Mouse (Mus musculus) right cerebral cortex, adult 2 months (tissue): Measurements from ENCODE around the gene Klrb1b.
A peak's percentile ranks its signal among the peaks of the same experiment; 100 is the strongest.

Experiments
- DNase-seq, 2 experiments: peaks; one replicate each; pipeline ENCODE4 v3.0.0; 2021 to 2022; ENCODE audit warnings: low spot score in 2 of 2

The Klrb1b gene

GRCm38 (mm10) chr6:128826132-128826531 lies at the start of gene Klrb1b, which contains the start of gene Gm44511:
TSS of gene Klrb1b (minus strand) at chr6:128826331.
TSS of gene Gm44511 (minus strand) at chr6:128826315.
- no peak for DNase-seq

GRCm38 (mm10) chr6:128871910-128872610 lies 45.9 kb upstream of the Klrb1b start:
- DNase-seq, result no peak

GRCm38 (mm10) chr6:128868861-128869260 lies 42.7 kb upstream of the Klrb1b start:
- DNase-seq, result no peak

GRCm38 (mm10) chr6:128857976-128858375 lies 31.8 kb upstream of the Klrb1b start:
- no peak for DNase-seq

- DNase-seq, result peak in 1 of 2 experiments; percentile 26
These were observed 30.1 kb upstream of the Klrb1b start for GRCm38 (mm10) chr6:128856250-128856649.

GRCm38 (mm10) chr6:128855477-128855876 lies 29.3 kb upstream of the Klrb1b start:
- DNase-seq, result no peak

- no peak for DNase-seq
These were observed 28.8 kb upstream of the Klrb1b start for GRCm38 (mm10) chr6:128854895-128855294.

GRCm38 (mm10) chr6:128854024-128854820 lies 28.1 kb upstream of the Klrb1b start:
- peak; percentile 78 to 80 for DNase-seq

GRCm38 (mm10) chr6:128852766-128853165 lies 26.6 kb upstream of the Klrb1b start:
- DNase-seq, result no peak

GRCm38 (mm10) chr6:128851151-128851550 lies 25.0 kb upstream of the Klrb1b start:
- no peak for DNase-seq

GRCm38 (mm10) chr6:128850671-128851070 lies 24.5 kb upstream of the Klrb1b start:
- DNase-seq, result no peak

- DNase-seq, result peak; percentile 46 to 55
These were observed 23.8 kb upstream of the Klrb1b start for GRCm38 (mm10) chr6:128849902-128850301.

GRCm38 (mm10) chr6:128847401-128847800 lies 21.3 kb upstream of the Klrb1b start:
- DNase-seq, result no peak

- DNase-seq, result no peak
These were observed 19.9 kb upstream of the Klrb1b start for GRCm38 (mm10) chr6:128845998-128846542.

GRCm38 (mm10) chr6:128845319-128845979 lies 19.3 kb upstream of the Klrb1b start:
- peak; percentile 78 to 86 for DNase-seq

GRCm38 (mm10) chr6:128844586-128845080 lies 18.5 kb upstream of the Klrb1b start:
- no peak for DNase-seq

- DNase-seq, result peak; percentile 30 to 33
These were observed 18.0 kb upstream of the Klrb1b start for GRCm38 (mm10) chr6:128844131-128844530.

GRCm38 (mm10) chr6:128843479-128843992 lies 17.4 kb upstream of the Klrb1b start:
- DNase-seq, result peak; percentile 47 to 63

GRCm38 (mm10) chr6:128842945-128843478 lies 16.9 kb upstream of the Klrb1b start:
- DNase-seq, result peak; percentile 94 to 96

- no peak for DNase-seq
These were observed 16.3 kb upstream of the Klrb1b start for GRCm38 (mm10) chr6:128842356-128842944.
